Mouse (Mus musculus) kidney, adult 8-10 months (tissue): Measurements from ENCODE around the gene Ccrl2.
A peak's percentile ranks its signal among the peaks of the same experiment; 100 is the strongest.

Source experiments
- DNase-seq, 2 experiments: peaks; one replicate each; pipeline ENCODE4 v3.0.0; 2022

Gene Ccrl2

DNA sequence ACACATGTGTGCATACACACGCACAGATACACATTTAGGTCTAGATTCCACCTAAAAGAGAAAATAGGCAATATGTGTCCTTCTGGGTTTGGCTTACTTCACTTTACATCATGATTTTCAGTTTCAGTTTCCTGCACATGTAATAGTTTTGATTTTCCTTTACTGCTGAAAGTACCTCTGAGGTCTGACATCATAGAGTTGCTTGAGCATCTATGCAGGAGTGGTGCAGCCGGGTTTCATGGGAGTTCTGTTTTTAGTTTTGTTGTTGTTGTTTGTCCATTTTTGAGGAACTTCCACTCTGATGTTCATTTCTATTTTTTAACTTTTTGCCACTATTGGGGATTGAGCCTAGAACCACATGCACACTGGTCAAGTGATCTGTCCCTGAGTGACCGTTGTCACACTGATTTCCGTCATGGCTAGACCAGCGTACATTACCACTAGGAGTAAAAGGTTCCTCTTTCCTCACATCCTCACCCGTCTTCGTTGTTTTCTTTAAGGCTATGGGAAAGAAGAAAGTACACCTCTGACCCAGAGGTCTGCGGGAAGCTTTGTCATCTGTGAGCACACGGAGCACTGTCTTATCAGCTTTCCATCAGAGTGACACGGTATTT, 1.7 kb upstream of the Ccrl2 start:
- no peak for DNase-seq

- DNase-seq: no peak
Measured at GRCm38 (mm10) chr9:111057544-111058370, 438 bp upstream of the Ccrl2 start.

- no peak for DNase-seq
Measured at GRCm38 (mm10) chr9:111056519-111056797, 861 bp downstream of the Ccrl2 start.

- DNase-seq: no peak
Measured at GRCm38 (mm10) chr9:111055800-111056518, 1.4 kb downstream of the Ccrl2 start.

DNA sequence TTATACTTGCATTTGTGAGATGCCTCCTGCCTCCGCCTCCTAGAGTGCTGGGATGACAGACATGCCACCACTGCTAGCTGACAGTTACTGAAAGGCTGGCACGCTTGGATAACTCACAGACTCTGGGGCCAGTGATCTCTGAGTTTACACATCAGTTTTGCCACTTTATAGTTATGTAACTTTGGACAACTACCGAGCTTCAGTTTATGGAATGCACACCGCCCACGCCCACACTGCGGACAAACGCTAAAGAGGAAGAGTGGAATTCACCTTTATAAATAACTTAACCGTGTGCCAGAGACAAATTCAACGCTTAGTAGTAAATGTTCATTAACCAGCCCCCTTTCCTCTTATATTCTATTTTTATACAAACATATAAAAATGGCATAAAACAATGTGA, 2.4 kb downstream of the Ccrl2 start:
- no peak for DNase-seq

GRCm38 (mm10) chr9:111048452-111048851, 8.9 kb downstream of the Ccrl2 start:
- no peak for DNase-seq

DNA sequence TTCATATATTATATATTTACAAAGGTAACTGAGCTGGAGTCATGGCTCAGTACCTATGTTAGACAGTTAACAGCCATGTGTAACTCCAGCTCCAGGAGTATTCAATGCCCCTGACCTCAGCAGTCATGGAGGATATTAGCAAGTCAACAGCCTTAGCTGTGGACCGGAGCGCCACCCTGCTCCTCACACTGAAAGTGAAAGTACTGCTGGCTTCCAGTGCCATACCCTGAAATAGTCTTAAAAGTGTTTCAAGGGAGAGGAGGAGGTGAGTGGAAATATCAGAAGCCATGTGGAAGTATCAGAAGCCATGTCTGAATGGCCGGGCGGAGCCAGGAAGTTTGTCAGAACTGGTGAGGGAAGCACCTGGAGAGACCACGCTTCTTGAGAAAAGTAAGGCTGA, 10.1 kb downstream of the Ccrl2 start:
- DNase-seq: no peak

GRCm38 (mm10) chr9:111046222-111046621, 11.1 kb downstream of the Ccrl2 start:
- DNase-seq: no peak

- DNase-seq: peak; percentile 62 to 67
Measured at GRCm38 (mm10) chr9:111042266-111042665, 15.1 kb downstream of the Ccrl2 start.

- no peak for DNase-seq
Measured at GRCm38 (mm10) chr9:111039966-111040365, 17.4 kb downstream of the Ccrl2 start.

DNA sequence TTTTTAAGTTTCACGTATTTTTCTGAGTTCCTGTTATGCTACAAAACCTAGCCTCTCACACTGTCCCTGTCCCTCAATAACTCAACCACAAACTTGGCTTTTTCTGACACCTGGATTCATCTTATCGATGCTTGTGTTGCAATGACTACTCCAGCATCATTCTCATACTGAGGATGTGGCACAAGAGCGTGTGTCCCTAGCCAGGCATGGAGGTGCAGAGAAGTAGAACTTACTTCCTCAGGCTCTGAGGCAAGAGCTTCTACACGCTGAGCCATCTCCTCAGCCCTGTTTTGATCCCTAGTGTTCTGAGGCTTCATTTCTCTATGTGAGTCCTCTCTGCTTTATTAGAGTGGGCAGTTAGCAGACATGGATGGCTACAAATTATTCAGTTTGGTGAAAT, 23.6 kb downstream of the Ccrl2 start:
- DNase-seq: no peak

GRCm38 (mm10) chr9:111026791-111027190, 30.5 kb downstream of the Ccrl2 start:
- DNase-seq: no peak

GRCm38 (mm10) chr9:111019022-111019421, 38.3 kb downstream of the Ccrl2 start, which contains the start of gene Ltf:
Gene Ltf (plus strand): TSS chr9:111019271.
- DNase-seq: no peak

GRCm38 (mm10) chr9:111015658-111016057, 41.7 kb downstream of the Ccrl2 start:
- DNase-seq: no peak

DNA sequence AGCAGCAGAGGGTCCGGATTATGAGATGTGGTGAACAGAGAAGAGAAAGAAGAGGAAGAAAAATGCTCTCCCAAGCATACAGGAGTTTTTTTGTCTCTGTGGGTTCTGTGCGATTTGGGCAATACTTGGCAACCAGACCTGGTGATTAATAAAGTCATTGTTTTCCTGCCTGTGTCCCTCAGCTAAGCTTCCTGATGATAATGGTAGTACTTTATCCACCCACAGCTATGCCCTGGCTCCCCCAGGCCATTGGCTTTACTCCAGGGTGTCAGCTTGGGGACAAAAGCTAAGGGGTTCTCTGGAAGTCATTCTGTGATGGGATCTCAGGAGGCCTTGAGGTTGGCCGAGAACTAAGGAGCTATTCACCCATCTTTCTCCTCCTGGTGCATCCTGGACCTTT, 45.3 kb downstream of the Ccrl2 start:
- peak; percentile 28 to 38 for DNase-seq

DNA sequence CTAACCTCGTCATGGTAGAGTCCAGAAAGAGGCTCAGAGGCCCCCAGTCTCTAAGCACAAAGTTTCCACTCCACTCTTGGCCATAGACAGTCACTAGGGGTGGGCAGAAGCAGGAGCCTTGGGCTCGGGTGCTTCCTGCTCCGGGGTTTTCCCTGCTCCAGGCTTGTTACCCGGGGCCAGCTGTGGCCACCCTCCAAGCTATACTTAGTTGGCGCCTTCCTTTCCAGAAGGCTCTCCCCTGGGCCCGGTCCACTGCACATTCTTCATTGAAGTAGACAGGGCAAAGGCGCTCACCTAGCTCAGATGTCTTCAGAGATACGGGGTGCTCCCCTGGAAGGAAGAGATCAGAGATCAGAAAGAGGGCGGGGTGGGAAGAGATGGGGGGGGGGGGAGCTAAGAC, 45.8 kb downstream of the Ccrl2 start:
- peak; percentile 30 to 45 for DNase-seq

- no peak for DNase-seq
Measured at GRCm38 (mm10) chr9:111009763-111010162, 47.6 kb downstream of the Ccrl2 start.

DNA sequence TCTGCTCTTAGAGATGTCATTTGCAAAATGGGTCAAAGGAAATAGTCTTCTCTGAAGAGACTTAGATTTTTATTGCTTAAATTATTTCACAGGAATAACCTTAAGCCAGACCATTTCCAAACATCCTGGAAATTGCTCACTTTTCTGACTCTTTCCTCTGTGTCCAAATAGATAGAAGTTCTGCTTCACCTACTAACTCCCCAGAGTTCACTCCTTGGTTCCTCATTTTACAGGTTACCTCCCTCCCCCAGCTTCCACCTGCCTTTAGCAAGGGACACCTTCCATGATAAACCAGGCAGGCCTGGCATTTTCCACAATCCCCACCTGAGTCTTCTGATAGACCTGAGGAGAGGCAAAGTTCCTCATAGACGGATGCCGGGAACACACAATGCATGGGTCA, 50.8 kb downstream of the Ccrl2 start:
- no peak for DNase-seq
